Mouse (Mus musculus) neural tube, embryonic 13.5 days (tissue): ENCODE measurements at regions not wholly inside any gene's neighbourhood (a gene's known extent, or its start where the extent isn't known, plus 50 kb on each side); places are given as distances from the start of the nearest gene placed in this dataset.
A peak's percentile ranks its signal among the peaks of the same experiment; 100 is the strongest.

Experiments
- ATAC-seq: fragments of 200-750 bp; cut with Nextera tagmentation; 2 replicates; pipeline ENCODE4 v1.8.0; 2017; ENCODE audit warnings: low read depth, mild to moderate bottlenecking, moderate TSS enrichment, moderate library complexity
- H3K27ac ChIP-seq: fragments of 300-500 bp; sonication (generic); replicated peaks from 2 replicates; pipeline ENCODE4 v1.5.1; 2015; ENCODE audit warnings: moderate library complexity, mild to moderate bottlenecking, inconsistent platforms
- H3K27me3 ChIP-seq: fragments of 300-500 bp; sonication (generic); 2 replicates; pipeline ENCODE4 v1.6.1; 2015; ENCODE audit warnings: mild to moderate bottlenecking, inconsistent platforms
- H3K36me3 ChIP-seq: fragments of 300-500 bp; sonication (generic); 2 replicates; pipeline ENCODE4 v1.6.1; 2015; ENCODE audit warnings: mild to moderate bottlenecking, inconsistent platforms
- H3K4me1 ChIP-seq: fragments of 300-500 bp; sonication (generic); replicated peaks from 2 replicates; pipeline ENCODE4 v1.6.1; 2015; ENCODE audit warnings: inconsistent platforms
- H3K4me2 ChIP-seq: fragments of 300-500 bp; sonication (generic); 2 replicates; pipeline ENCODE4 v1.6.1; 2015; ENCODE audit warnings: inconsistent platforms, mild to moderate bottlenecking, moderate library complexity
- H3K4me3 ChIP-seq: fragments of 300-500 bp; sonication (generic); 2 replicates; pipeline ENCODE4 v1.5.1; 2015; ENCODE audit warnings: mild to moderate bottlenecking, inconsistent platforms
- H3K9ac ChIP-seq: fragments of 300-500 bp; sonication (generic); 2 replicates; pipeline ENCODE4 v1.6.1; 2015; ENCODE audit warnings: moderate library complexity, mild to moderate bottlenecking, inconsistent platforms
- H3K9me3 ChIP-seq: fragments of 300-500 bp; sonication (generic); 2 replicates; pipeline ENCODE4 v1.6.1; 2016; ENCODE audit warnings: inconsistent platforms
- WGBS: fragments of 180-500 bp; shearing (Covaris S2); methylation state at CpG from one replicate; pipeline ENCODE4 v1.1.7; 2015; 5-methylcytosine and 5-hydroxymethylcytosine counted together

- Histone ChIP-seq H3K9me3 (peaks cover 5% of the 10 kb centered on the region; the same call in 1 of the 2 replicates), H3K4me1 (no peaks in the 10 kb centered on the region), H3K4me2 (no peak overlapping the region), H3K9ac (no peak overlapping the region), H3K36me3 (no peaks in the 10 kb centered on the region), H3K27ac (no peak overlapping the region), H3K4me3 (no peak overlapping the region), H3K27me3 (no peaks in the 10 kb centered on the region)
- no peak for ATAC-seq
Observed at GRCm38 (mm10) chr7:125055951-125056625, 388.4 kb upstream of the Kdm8 start.

DNA sequence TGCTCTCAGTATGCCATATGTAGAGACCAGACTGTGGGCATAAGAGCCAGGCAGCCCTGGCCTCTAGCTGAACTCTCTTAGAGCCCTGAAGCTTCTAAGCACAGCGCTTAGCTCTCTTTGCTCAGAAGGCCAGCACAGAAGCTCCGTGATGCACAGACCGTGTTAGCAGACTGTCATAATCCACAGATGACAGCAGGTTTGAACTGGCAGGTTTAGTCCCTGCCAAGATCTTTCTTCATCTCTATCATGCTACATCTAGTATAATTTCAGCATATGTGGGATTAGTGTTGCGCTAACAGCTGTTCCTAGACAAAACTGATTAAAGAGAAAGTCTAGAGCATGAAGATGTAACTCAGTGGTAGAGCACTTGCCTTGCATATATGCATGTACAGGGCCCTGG lies 342.0 kb upstream of the Kdm8 start:
- WGBS = 92% methylated on average over 4 of the region's 4 CpGs
- H3K4me1 ChIP-seq = no peaks in the 10 kb centered on the region
- H3K9me3 ChIP-seq = no peaks in the 10 kb centered on the region
- H3K36me3 ChIP-seq = no peaks in the 10 kb centered on the region
- H3K4me2 ChIP-seq = no peak overlapping the region
- no peaks in the 10 kb centered on the region for H3K27me3 ChIP-seq
- no peak overlapping the region for H3K4me3 ChIP-seq
- H3K27ac ChIP-seq = no peak overlapping the region
- H3K9ac ChIP-seq = no peak overlapping the region
- no peak for ATAC-seq

- H3K4me2 ChIP-seq = no peak overlapping the region
- no peak for ATAC-seq
- no peaks in the 10 kb centered on the region for H3K27me3 ChIP-seq
- no peak overlapping the region for H3K4me3 ChIP-seq
- H3K27ac ChIP-seq = no peak overlapping the region
- no peaks in the 10 kb centered on the region for H3K36me3 ChIP-seq
- H3K9me3 ChIP-seq = no peaks in the 10 kb centered on the region
- H3K9ac ChIP-seq = no peak overlapping the region
- 75% methylated on average over 4 of the region's 4 CpGs for WGBS
- no peaks in the 10 kb centered on the region for H3K4me1 ChIP-seq
Observed at GRCm38 (mm10) chr7:125104011-125104410, 340.5 kb upstream of the Kdm8 start.

DNA sequence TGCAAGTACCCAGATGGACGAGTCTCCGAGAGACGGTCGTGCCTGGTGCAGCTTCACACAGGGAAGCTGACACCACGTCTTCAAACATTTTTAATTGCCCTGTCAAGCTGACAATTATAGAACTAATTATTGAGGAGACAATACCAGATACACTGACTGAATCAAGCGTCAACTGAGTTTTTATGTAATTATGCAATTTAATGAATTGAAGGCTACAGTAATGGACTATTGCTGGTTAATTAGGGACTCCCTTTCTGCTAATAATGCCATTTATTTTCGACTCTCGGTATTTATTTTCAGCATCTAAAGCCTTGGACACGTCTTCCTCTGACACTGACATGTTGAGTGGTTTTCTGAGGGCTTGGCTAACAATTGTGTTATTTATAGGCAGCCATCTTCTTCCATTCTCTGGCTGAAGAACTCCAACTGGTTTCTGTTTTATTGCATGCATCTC lies 331.6 kb upstream of the Kdm8 start:
- no peaks in the 10 kb centered on the region for H3K27me3 ChIP-seq
- no peak overlapping the region for H3K9ac ChIP-seq
- H3K27ac ChIP-seq = no peak overlapping the region
- no peak overlapping the region for H3K4me3 ChIP-seq
- H3K4me1 ChIP-seq = no peaks in the 10 kb centered on the region
- no peak overlapping the region for H3K4me2 ChIP-seq
- H3K36me3 ChIP-seq = no peaks in the 10 kb centered on the region
- ATAC-seq = no peak
- 34% methylated on average over 9 of the region's 9 CpGs for WGBS
- H3K9me3 ChIP-seq = no peaks in the 10 kb centered on the region

GRCm38 (mm10) chr7:125115322-125115996 lies 329.0 kb upstream of the Kdm8 start:
- Histone ChIP-seq H3K4me3 (no peak overlapping the region), H3K27ac (no peak overlapping the region), H3K4me2 (no peak overlapping the region), H3K4me1 (no peaks in the 10 kb centered on the region), H3K27me3 (no peaks in the 10 kb centered on the region), H3K36me3 (no peaks in the 10 kb centered on the region), H3K9ac (no peak overlapping the region), H3K9me3 (no peaks in the 10 kb centered on the region)
- 79% methylated on average over 8 of the region's 8 CpGs for WGBS
- ATAC-seq = no peak

DNA sequence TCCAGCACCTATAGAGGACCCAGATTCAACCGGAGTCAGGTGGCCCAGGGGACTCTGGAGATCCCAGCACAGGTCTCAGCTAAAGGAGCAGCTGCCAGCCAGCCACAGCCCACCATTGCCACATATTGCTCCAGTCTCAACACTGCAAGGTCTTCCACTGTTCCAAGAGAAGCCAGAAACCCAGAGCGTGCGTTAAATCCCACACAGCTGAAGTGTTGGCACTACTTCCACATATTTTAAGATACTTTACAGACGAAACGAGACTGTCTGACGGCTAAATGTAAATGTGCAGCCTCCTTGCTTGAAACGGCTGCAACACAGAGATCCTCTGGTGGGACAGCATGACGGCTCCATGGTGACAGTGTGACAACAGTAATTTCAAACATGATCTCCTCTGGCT lies 327.3 kb upstream of the Kdm8 start:
- Histone ChIP-seq H3K4me3 (no peak overlapping the region), H3K9me3 (no peaks in the 10 kb centered on the region), H3K9ac (no peak overlapping the region), H3K4me1 (no peaks in the 10 kb centered on the region), H3K27ac (no peak overlapping the region), H3K27me3 (no peaks in the 10 kb centered on the region), H3K4me2 (no peak overlapping the region), H3K36me3 (no peaks in the 10 kb centered on the region)
- no peak for ATAC-seq
- WGBS = 86% methylated on average over 8 of the region's 8 CpGs

GRCm38 (mm10) chr7:125129187-125129586 lies 315.3 kb upstream of the Kdm8 start:
- Histone ChIP-seq H3K27ac (no peak overlapping the region), H3K36me3 (no peaks in the 10 kb centered on the region), H3K4me3 (no peak overlapping the region), H3K4me2 (no peak overlapping the region), H3K9ac (no peak overlapping the region), H3K9me3 (no peaks in the 10 kb centered on the region), H3K27me3 (no peaks in the 10 kb centered on the region), H3K4me1 (no peaks in the 10 kb centered on the region)
- ATAC-seq = no peak
- WGBS = 85% methylated on average over 1 of the region's 1 CpGs

DNA sequence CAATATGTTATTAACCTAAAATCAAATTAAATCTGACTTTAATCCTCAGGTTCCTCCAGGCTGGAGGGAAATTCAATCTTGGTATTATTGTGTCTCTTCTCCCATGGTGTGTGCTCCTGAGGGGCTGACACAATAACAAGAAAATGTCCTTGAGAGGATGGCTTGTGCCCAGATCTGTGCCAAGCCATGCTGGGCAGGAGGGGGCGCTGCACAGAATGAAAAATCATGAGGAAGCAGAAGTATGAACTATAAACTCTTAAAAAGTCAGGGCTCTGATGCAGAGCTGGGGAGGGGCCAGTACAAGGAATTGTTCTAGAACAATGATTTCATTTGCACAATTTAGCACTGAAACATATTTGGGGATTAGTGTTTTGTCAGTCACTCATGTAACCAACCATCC lies 312.5 kb upstream of the Kdm8 start:
- Histone ChIP-seq H3K9me3 (no peaks in the 10 kb centered on the region), H3K4me2 (no peak overlapping the region), H3K9ac (no peak overlapping the region), H3K36me3 (no peaks in the 10 kb centered on the region), H3K27ac (no peak overlapping the region), H3K27me3 (no peaks in the 10 kb centered on the region), H3K4me3 (no peak overlapping the region), H3K4me1 (no peaks in the 10 kb centered on the region)
- WGBS = 75% methylated on average over 1 of the region's 1 CpGs
- no peak for ATAC-seq

DNA sequence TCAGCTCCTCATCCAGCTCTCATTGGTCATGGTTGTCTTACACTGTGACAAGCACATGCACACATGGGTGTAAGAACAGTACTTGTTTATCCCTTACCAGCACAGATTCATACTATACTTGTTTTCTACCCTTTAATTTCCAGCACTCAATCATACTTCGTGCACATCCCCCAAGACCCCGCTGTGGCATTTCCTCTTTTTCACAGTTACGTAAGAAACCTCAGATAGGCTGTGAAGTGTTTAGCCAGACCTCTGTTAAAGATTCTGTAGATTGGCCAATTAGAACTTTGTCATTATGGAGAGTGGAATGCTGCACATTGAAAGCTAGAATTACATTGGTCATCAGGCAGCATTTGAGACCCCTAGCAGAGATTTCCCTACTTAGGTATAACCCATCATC lies 305.9 kb upstream of the Kdm8 start:
- WGBS = 86% methylated on average over 3 of the region's 3 CpGs
- no peak for ATAC-seq
- H3K4me2 ChIP-seq = no peak overlapping the region

GRCm38 (mm10) chr7:125139196-125139595 lies 305.3 kb upstream of the Kdm8 start:
- no peak for ATAC-seq
- Histone ChIP-seq H3K4me1 (no peaks in the 10 kb centered on the region), H3K36me3 (no peaks in the 10 kb centered on the region), H3K4me3 (no peak overlapping the region), H3K9ac (no peak overlapping the region), H3K9me3 (no peaks in the 10 kb centered on the region), H3K4me2 (no peak overlapping the region), H3K27me3 (no peaks in the 10 kb centered on the region), H3K27ac (no peak overlapping the region)
- WGBS = 98% methylated on average over 2 of the region's 2 CpGs

More for the DNA sequence above, 305.9 kb upstream of the Kdm8 start:
- no peak overlapping the region for H3K4me3 ChIP-seq
- no peaks in the 10 kb centered on the region for H3K27me3 ChIP-seq
- no peaks in the 10 kb centered on the region for H3K9me3 ChIP-seq
- H3K9ac ChIP-seq = no peak overlapping the region
- H3K27ac ChIP-seq = no peak overlapping the region
- H3K4me1 ChIP-seq = no peaks in the 10 kb centered on the region
- H3K36me3 ChIP-seq = no peaks in the 10 kb centered on the region

- H3K27ac ChIP-seq = no peak overlapping the region
- H3K4me3 ChIP-seq = no peak overlapping the region
- peak; percentile 69; the same call in 1 of the 2 replicates for ATAC-seq
- H3K36me3 ChIP-seq = no peaks in the 10 kb centered on the region
- H3K4me1 ChIP-seq = no peaks in the 10 kb centered on the region
- H3K9me3 ChIP-seq = no peaks in the 10 kb centered on the region
- no peak overlapping the region for H3K9ac ChIP-seq
- no peak overlapping the region for H3K4me2 ChIP-seq
- 14% methylated on average over 3 of the region's 3 CpGs for WGBS
- H3K27me3 ChIP-seq = 0 out of 2 replicates have a peak, but pooled peaks cover under 1% of the 10 kb centered on the region
Observed at GRCm38 (mm10) chr7:125140854-125141253, 303.6 kb upstream of the Kdm8 start.

- Histone ChIP-seq H3K4me1 (no peaks in the 10 kb centered on the region), H3K4me2 (no peak overlapping the region), H3K9me3 (no peaks in the 10 kb centered on the region), H3K27me3 (0 out of 2 replicates have a peak, but pooled peaks cover 6% of the 10 kb centered on the region), H3K9ac (no peak overlapping the region), H3K36me3 (no peaks in the 10 kb centered on the region), H3K4me3 (no peak overlapping the region), H3K27ac (no peak overlapping the region)
- no peak for ATAC-seq
- 84% methylated on average over 1 of the region's 1 CpGs for whole genome bisulfite sequencing
Observed at GRCm38 (mm10) chr7:125141864-125142263, 302.6 kb upstream of the Kdm8 start.

DNA sequence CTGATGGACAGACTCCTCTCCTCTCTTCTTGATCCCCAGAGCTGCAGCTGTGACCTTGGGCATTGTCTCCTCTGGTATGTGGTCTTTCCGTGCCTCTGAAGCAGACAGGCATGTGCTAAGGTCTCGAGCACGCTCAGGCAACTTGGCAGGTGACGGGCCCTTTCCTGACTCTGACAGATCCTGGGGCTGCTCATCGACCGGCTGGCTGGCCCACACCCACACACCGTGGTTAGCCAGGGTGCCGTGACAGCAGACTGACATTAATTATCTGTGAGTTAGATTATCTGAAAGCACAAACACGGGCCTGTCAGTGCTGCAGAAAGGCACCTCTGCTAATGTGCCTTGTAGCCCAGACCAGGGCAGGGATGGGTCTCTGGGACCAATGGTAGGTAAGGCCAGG lies 298.5 kb upstream of the Kdm8 start:
- no peak for ATAC-seq
- H3K4me3 ChIP-seq = no peak overlapping the region
- 0 out of 2 replicates have a peak, but pooled peaks cover 6% of the 10 kb centered on the region for H3K27me3 ChIP-seq
- no peaks in the 10 kb centered on the region for H3K9me3 ChIP-seq
- no peak overlapping the region for H3K4me2 ChIP-seq
- H3K27ac ChIP-seq = no peak overlapping the region
- H3K9ac ChIP-seq = no peak overlapping the region
- no peaks in the 10 kb centered on the region for H3K36me3 ChIP-seq
- H3K4me1 ChIP-seq = 0 out of 2 replicates have a peak, but pooled peaks cover 5% of the 10 kb centered on the region
- 65% methylated on average over 9 of the region's 9 CpGs for WGBS
